Mouse (Mus musculus): ENCODE measurements around the gene Zfp524.
"Not testable (repeated sequence)": the region's sequence is repeated elsewhere in the genome, so short reads cannot be mapped to it uniquely, and the experiment has no call there.

Gene Zfp524

DNA sequence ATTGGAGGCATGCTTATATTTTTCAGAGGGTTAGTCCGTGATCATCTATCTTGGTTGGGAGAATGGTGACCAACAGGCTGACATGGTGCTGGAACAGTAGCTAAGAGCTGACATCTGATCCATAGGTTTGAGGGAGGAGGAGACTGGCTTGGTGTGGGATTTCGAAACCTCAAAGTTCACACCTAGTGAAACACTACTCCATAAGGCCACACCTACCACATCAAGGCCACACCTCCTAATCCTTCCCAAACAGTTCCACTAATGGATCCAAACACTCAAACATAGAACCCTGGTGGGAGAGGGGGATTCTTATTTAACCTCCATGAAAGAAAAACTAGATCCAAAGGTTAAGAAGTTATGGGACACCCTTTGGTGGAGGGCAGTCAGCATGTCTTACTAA is 2.7 kb downstream of the Zfp524 start:
- DNase-seq, result no peak

DNA sequence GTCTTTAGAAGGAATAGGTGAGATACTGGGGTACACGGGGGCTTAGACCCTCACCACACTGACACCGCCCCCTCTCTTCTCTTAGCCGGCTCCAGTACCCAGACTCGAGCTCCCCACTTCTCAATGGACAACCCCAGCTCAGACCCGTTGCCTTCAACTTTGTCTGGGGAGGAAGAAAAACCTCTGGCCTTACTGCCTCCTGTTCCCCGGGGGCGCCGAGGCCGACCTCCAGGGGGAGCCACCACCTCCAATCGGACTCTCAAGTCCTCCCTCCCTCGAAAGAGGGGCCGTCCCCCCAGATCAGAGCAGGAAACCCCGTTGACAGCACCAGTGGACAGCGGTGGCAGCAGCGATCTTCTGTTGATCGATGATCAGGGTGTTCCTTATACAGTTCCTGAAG is 3.1 kb downstream of the Zfp524 start:
- DNase-seq, result no peak

DNA sequence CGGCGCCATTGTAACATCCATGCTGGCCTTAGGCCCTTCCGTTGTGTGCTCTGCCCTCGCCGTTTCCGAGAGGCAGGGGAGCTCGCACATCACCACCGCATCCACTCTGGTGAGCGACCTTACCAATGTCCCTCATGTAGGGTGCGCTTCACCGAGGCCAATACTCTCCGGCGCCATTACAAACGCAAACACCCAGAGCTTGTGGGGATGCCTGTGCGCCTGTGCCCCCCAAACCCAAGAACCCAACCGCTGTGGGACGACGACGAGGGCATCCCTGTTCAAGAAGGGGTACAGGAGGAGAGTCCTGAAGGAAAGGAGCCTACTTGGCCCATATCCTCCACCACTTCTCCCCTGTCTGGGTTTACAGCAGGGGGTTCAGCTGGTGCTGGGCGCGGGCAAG is 3.7 kb downstream of the Zfp524 start:
- DNase-seq, result no peak

DNA sequence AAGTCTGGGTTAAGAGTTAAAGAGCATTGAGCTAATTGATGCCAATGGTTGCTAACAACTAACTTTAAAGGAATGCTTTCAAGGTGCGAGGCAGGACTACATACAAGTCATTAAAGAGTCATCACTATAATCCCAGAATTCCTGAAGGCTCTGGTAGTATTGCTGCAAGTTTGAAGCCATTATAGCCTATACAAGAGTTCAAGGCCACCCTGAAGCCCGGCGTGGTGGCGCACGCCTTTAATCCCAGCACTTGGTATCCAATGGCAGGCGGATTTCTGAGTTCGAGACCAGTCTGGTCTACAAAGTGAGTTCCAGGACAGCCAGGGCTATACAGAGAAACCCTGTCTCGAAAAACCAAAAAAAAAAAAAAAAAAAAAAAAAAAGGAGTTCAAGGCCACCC is 5.4 kb downstream of the Zfp524 start:
- not testable (repeated sequence) for DNase-seq

DNA sequence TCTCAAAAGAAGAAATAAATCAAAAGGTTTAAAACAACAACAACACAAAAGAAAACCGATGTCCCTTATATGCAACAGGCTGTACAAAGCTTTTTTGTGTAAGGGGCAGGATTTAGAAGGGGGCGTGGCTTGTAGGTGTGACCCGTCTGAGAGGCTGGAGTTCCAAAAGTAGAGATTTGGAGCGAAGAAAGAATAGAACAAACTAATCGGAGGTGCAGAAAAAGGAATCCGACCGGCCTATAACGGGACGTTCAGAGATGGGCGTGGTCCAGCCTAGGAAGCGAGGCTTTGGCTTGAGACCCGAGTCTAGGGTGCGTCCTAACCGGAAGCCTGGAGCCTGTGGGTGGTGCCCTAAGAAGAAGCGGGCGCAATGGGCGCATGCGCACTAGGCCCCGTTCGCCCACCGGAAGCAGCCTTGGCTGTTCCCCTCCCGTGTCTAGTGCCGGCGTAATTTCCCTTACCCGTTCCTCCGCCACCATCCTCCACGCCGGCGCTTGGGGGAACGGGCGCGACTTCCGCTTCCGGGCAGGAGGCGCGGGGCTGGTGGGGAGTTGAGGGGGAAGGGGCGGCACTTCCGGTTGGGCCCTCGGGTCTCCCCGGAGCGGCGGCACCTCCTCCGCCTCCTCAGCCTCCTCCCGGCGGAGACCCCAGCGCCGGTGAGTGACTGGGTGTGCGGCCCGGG is 5.9 kb downstream of the Zfp524 start, which contains the start of the genes Zfp865 and Ccdc106:
Gene Zfp865 (plus strand): TSS at position 377 of the 682 bp plus-strand sequence.
Gene Ccdc106 (plus strand): TSS at position 554 of the 682 bp plus-strand sequence.
- peak; percentile 99 for DNase-seq

DNA sequence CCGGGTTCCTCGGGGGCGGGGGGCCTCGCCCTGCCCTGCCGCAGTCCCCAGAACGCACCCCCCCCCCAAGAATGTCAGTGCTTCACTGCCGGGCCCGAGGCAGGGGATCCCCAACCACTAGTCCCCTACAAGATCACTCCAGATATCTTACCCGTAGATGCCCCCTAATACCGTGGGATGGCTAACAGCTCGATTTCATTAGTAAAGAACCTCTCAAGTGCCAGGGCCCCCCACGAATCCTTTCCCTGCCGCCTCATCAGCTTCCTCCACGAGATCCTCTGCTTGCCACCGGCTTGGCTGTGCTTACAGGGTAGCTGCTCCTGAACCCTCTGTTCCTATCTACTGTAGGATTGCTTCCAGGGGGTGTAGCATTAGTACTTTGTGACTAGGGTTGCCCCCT is 6.5 kb downstream of the Zfp524 start:
- no peak for DNase-seq

DNA sequence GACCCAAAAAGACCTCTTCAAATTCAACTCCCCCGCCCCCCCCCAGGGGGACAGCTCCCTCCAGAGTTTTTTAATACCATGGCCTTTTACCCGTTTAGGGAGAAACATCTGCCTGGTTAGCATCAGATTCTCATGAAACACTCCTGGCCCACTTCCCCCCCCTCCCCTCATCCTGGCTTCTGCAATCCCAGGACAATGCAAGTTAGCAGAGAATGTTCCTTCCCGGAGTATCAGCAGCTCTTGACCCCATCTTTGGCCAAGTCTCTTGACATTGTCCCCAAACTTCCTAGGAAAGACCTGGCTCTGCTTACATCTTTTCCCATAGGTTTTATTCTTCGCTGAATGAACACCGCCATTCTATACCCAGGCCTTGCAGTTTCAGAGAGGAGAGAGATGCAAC is 7.0 kb downstream of the Zfp524 start:
- no peak for DNase-seq

DNA sequence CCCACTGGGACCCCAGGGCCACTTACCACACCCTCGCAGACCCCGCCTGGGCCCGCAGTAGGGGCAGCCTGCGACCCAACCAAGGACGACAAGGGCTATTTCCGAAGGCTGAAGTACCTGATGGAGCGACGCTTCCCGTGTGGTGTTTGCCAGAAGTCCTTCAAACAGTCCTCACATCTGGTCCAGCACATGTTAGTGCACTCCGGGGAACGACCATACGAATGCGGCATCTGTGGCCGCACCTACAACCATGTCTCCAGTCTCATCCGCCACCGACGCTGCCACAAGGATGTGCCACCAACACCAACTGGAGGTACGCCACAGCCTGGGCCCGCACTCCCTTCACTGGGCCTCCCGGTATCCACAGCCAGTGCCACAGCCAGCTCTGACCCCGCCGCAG is 15.3 kb downstream of the Zfp524 start:
- no peak for DNase-seq

DNA sequence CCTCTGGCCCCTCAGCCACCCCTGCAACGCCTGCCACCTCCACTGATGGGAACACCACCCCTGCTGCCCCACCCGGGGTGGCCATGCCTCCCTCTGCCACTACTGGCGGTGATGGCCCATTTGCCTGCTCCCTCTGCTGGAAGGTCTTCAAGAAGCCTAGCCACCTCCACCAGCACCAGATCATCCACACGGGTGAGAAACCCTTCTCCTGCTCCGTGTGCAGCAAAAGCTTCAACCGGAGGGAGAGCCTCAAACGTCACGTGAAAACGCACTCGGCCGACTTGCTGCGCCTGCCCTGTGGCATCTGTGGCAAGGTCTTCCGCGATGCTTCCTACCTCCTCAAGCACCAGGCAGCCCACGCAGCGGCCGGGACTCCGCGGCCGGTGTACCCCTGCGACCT is 15.7 kb downstream of the Zfp524 start:
- DNase-seq, result no peak

DNA sequence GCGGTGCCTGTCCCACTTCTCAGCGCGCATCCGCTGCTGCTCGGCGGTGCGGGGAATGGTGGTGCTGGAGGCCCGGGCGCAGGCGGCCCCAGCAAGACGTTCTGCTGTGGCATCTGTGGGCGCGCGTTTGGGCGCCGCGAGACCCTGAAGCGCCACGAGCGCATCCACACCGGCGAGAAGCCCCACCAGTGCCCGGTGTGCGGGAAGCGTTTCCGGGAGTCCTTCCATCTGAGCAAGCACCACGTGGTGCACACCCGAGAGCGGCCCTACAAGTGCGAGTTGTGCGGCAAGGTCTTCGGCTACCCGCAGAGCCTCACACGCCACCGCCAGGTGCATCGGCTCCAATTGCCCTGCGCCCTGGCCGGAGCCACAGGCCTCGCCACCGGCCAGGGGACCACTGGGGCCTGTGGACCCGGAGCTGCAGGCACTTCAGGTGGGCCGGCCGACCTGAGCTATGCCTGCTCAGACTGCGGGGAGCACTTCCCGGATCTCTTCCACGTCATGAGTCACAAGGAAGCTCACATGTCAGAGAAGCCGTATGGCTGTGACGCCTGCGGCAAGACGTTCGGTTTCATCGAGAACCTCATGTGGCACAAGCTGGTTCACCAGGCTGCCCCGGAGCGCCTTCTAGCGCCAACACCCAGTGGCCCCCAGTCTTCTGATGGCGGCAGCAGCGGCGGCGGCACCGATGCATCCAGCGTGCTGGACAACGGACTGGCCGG is 16.5 kb downstream of the Zfp524 start:
- DNase-seq, result no peak

DNA sequence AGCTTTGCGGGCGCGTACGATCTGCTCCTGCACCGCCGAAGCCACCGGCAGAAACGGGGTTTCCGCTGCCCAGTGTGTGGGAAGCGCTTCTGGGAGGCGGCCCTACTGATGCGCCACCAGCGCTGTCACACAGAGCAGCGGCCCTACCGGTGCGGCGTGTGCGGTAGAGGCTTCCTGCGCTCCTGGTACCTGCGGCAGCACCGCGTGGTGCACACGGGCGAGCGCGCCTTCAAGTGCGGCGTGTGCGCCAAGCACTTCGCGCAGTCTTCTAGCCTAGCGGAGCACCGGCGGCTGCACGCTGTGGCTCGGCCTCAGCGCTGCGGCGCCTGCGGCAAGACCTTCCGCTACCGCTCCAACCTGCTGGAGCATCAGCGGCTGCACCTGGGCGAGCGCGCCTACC is 17.3 kb downstream of the Zfp524 start:
- DNase-seq, result no peak

DNA sequence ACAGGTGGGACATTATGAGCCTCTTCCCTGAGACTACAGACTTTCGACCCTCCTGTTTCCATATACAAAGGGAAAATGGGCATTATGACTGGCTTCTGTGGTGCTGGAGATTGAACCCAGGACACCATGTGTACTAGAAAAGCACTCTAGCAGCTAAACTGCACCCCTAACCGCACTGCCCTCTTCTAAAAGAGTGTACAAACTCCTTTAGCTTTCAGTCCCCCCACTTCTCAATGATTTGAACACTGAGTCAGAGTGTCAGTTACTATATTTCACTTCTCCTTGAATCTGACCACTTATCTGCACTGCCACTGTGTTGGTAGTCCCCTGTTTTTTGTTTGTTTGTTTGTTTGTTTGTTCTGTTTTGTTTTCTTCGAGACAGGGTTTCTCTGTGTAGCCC is 19.6 kb downstream of the Zfp524 start, which contains the start of gene 4632433K11Rik:
Gene 4632433K11Rik (plus strand): TSS at position 301 of the 400 bp plus-strand sequence.
- no peak for DNase-seq

DNA sequence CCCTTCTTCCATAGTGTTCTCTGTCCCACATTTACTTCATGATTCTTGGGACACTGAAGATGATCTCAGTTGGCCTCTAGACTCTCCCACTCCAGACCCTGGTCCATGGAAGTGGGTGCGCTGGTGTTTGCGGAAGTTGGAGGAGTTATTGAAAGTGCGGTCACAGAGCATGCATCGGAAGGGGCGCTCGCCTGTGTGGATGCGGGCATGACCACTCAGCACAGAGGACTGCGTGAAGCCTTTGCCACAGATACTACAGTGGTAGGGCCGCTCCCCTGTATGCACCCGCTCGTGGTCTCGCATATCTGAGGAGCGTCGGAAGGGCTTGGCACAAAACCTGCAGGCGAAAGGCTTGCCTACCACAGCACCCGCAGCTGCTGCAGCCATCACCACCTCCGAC is 21.4 kb downstream of the Zfp524 start:
- DNase-seq, result no peak

DNA sequence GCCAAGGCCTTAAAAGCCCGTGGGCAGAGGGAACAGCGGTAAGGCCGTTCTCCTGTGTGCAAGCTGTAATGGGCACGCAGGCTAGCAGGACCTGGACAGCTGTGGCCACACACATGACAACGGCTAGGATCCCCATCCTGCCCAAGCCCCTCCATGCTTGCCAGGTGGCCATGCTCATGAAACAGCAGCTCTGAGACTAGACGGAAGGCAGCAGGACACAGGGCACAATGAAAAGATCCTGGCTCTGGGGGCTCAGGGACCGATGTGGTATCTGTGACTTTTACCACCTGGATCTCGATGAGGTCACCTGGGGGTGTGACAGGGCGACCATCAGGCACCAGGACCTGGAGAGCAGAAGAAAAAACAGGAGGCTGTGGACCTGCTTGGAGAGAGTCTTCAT is 21.9 kb downstream of the Zfp524 start:
- no peak for DNase-seq

DNA sequence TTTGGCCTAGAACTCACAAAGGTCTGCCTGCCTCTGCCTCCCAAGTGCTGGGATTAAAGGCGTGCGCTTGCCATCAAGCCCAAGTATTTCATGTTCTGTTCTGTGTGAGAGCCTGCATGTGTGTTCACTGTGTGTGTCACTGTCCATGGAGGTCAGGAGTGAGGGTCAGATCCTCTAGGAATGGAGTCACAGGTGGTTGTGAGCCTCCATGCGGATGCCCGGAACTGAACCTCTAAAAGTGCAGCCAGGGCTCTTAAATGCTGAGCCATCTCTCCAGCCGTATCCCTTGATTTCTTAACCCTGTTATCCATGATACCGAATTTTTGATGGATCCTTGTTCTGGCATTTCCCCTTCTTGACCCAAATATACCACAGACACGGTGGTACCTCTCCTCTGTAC is 22.8 kb downstream of the Zfp524 start:
- no peak for DNase-seq

DNA sequence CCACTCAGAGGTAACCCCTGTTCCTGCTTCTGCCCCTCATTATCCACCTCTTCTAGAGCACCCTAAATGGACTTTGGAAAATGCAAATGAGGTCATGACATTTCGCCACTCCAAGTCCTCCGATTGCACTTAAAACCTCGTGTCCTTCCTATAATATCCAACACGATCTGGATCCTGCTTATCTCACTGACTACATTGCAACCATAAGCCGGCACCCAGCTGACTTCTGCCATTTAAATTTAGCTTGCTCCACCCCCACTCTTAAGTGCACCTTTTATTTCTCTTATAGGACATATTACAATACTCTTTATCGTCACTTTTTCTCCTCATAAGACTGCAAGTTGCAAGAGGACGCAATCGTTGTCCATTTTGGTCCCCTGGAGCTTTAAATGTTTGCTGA is 23.3 kb downstream of the Zfp524 start:
- DNase-seq, result no peak

DNA sequence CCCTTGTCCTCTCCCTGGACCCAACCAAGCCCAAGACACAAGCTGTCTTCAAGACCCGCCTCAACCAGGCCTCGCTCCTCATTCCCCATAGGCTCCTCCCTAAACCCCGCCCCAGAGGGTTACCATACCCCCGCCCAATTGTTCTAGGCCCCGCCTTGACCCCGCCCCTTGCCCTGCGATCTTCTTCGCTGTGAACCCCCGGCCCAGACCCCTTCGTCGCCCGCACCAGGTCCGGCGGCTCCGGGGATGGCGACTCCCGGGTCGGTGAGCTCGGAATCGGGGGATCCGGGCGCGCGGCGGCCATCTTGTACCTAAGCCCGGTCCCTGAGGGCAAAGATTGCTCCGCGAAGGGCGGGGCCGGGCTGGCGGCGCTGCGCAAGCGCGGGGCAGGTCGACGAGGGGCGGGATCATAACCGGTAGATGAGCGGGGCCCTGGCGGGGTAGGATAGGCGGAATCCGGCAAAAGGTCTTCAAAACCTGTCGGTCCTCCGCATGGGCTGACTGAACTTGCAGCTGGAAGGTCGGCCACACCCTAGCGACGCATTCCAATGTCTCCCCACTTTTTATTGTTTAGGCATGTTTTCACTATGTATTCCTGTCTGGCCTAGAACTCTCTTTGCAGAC is 24.0 kb downstream of the Zfp524 start, which contains the start of gene Zfp784:
Gene Zfp784 (minus strand): TSS at position 338 of the 624 bp plus-strand sequence.
- DNase-seq, result peak; percentile 95

DNA sequence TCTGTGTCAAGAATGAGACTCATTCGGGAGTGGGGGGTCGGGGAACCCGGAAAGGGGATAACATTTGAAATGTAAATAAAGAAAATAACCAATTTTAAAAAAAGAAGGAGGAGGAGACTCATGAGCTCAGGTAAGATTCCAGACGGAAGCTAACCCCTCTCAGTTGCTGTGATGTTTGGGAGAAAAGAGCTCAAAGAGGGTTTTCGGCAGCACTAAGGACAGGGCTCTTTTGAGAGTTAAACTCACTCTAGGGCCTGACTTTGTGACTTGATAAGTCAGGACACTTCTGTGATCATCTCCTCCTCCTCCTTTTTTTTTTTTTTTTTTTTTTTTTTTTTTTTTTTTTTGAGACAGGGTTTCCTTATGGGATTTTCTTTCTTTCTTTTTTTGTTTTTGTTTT is 24.7 kb downstream of the Zfp524 start:
- no peak for DNase-seq

DNA sequence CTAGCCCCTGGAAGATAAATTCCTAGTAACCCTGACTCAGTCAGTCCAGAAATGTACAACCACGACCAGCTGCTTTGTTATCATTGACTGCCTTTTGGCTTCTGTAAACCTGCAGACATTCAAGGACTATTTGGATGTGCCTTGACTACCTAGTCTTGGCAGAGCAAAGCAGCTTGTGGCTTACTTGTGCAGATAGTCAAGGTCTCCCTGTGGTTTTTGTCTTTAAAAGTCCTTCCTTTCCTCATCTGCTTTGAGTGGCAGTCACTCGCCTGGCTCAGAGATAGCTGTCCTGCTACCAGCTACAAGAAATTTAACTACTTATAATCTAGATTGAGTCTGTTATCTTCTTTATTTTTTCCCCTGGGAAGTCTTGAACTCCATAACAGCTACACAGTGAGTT is 30.8 kb downstream of the Zfp524 start:
- no peak for DNase-seq

DNA sequence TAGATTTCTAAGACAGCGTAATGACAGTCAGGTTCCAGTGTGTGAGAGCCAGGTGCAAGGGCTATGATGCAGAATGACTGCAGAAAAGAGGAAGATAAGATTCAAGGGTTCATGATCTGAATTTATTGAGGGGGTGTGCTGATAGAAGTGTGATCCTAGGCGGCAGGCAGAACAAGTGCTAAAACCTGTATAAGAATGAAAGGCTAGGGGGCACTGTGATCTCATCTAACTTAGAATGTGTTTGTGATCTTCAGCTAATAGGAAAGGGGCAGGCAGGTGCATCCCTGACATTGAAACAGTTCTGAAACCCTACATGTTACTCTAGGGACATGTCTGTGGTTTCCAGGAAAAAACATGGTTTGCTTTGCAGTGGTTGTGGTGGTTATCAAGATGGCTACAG is 31.9 kb downstream of the Zfp524 start:
- no peak for DNase-seq

DNA sequence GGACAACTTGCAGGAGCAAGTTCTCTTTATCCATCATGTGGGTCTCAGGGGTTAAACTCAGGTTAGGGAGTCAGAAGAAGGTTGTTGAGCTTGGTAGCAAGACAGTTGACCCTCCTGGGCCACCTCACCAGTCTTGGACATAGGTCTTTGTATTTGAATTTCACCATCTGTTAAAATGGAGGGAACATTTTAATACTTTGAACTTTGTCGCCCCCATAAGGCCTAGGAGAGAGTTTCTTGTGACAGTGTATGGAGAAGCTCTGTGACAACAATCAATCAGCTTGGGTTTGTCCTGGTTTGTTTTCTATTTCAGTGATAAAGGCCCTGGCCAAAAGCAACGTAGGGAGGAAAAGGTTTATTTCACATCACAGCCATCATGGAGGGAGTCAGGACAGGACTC is 33.1 kb downstream of the Zfp524 start:
- peak; percentile 73 for DNase-seq

DNA sequence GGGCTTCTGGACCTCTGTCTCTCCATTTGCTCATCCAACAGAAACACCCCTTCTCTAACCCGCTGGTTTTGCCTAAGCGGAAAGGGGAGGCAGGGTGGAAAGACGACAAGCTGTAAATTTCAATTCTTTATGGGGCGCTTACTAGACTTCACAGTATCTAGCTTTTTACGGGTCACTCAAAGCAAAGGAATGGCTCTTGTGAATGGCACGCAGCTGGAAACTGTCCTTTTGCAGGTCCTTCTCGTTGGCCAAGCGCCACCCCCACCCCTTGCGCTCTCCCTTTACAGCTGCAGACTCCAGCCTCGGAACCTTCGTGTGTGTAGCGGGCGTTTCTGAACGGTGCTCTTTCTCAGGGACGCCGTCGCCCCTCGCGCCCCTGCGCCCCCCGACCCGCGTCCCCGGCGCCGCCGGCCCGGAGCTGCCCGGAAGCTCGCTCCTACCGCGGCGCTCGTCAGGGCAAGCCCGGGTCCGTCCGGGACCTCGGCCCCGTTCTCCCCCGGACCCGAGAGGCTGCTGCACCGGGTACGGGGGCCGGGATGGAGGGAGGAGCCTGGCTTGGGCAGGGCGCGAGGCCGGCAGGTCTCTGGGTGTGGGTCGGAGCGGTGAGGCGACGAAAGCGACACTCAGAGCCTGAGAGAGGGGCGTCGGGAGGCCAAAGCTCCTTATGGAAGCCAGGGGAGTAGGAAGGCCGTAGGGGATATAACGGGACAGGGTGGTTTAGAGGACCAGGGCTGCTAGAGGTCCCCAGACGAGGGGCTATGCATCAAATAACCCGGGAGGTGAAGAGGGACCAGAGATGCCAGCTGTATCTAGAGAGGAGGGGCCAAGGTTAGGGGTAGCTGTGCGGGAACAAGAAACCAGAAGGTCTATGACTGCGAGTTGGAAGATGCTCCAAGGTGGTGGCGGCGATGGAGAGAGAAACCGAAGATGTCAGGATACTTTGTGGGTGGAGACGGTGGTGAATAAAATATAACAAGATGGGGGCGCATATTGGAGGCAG is 37.3 kb downstream of the Zfp524 start, which contains the start of gene Zfp580:
Gene Zfp580 (plus strand): TSS at position 346 of the 1,000 bp plus-strand sequence.
- peak; percentile 91 for DNase-seq

DNA sequence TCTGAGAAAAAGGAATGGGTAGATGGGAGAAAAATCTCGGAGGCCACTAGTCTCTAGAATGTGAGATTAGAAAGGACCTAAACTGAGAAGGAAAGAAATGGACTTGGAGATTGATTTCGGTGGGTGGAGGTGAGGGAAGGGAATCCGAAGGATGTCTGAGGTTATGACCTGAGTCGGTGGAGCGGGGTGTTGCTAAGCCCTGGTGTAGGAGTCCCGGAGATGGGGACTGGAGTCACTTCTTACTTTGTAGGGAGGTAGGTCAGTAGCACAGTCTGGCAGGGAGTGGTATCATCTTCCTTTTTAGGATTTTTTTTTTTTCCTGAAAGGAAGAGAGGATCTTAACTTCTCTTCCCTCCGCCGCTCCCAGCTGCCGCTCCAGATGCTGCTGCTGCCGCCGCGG is 38.2 kb downstream of the Zfp524 start:
- DNase-seq, result no peak

All from retina, postnatal 1 day (tissue).